Mouse (Mus musculus) bone marrow macrophage, adult 2 months (primary cell): ENCODE data around the gene Vat1l.

Source experiments
- CTCF ChIP-seq: IDR thresholded peaks from 2 replicates; pipeline ENCODE4 v1.5.1; 2012; ENCODE audit warnings: low read depth, mild to moderate bottlenecking, low read length, moderate library complexity
- POLR2A ChIP-seq: IDR thresholded peaks from 2 replicates; pipeline ENCODE4 v1.6.1; 2012; ENCODE audit warnings: mild to moderate bottlenecking, low read depth, low read length, borderline replicate concordance

GRCm38 (mm10) chr8:114401679-114402078 is 196.3 kb downstream of the Vat1l start:
- no peak for TF ChIP-seq POLR2A
- TF ChIP-seq CTCF, result no peak
